Mouse (Mus musculus): ENCODE data around the gene Nat14.

DNA sequence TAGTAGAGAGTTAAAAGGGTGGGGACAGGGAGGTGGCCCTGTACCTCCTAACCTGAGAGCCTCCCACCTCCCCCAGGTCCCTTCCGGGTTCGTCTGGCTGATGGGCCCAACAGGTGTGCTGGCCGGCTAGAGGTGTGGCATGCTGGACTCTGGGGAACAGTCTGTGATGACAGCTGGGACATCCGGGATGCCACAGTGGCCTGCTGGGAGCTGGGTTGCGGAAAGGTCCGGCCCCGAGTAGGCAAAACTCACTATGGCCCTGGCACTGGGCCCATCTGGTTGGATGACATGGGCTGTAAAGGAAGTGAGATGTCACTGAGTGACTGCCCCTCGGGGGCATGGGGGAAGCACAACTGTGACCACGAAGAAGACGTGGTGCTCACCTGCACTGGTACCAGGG is 15.0 kb downstream of the Nat14 start:
- TF ChIP-seq USF1 (IDR thresholded peaks at IDR 0.05; ENCODE audit: low read depth), result no peak
- no peak for TF ChIP-seq POLR2A (IDR thresholded peaks at IDR 0.05; ENCODE audit: insufficient read length, low read depth)
- TF ChIP-seq TCF3 (IDR thresholded peaks at IDR 0.05; ENCODE audit: insufficient read length, low read depth), result no peak
- no peak for TF ChIP-seq MAX (IDR thresholded peaks at IDR 0.05; ENCODE audit: low read depth)
- no peak for TF ChIP-seq E2F4 (IDR thresholded peaks at IDR 0.05; ENCODE audit: insufficient read depth)

Data from myocyte (in vitro differentiated cells).